Mouse (Mus musculus) MEL (cell line): ENCODE results near the gene Abhd10.

Experiments used
- GATA1 ChIP-seq: IDR thresholded peaks from 2 replicates; pipeline ENCODE4 v1.6.1; 2011; ENCODE audit warnings: low read depth, low read length, improper control_type of control experiment
- POLR2A ChIP-seq, 2 experiments: IDR thresholded peaks; 2 replicates each; pipeline ENCODE4 v1.6.1; 2011 to 2012; ENCODE audit warnings: low read length in 2 of 2, mild to moderate bottlenecking in 2 of 2, control low read depth in 1 of 2, improper control_type of control experiment in 1 of 2, low read depth in 1 of 2, moderate library complexity in 1 of 2; ENCODE audit not compliant: control insufficient read depth in 1 of 2, insufficient read depth in 1 of 2, poor library complexity in 1 of 2
- POLR2AphosphoS2 ChIP-seq: IDR thresholded peaks from 2 replicates; pipeline ENCODE4 v1.6.1; 2011; ENCODE audit warnings: low read length, improper control_type of control experiment
- TAL1 ChIP-seq: IDR thresholded peaks from 2 replicates; pipeline ENCODE4 v1.6.1; 2012; ENCODE audit warnings: mild to moderate bottlenecking, inconsistent platforms, low read length, moderate library complexity, mixed read lengths
- USF2 ChIP-seq, 2 experiments: IDR thresholded peaks; 2 replicates each; pipeline ENCODE4 v1.6.1; 2011 to 2012; ENCODE audit warnings: improper control_type of control experiment in 2 of 2, low read length in 2 of 2, borderline replicate concordance in 1 of 2, inconsistent platforms in 1 of 2, low read depth in 1 of 2, mild to moderate bottlenecking in 1 of 2; ENCODE audit not compliant: insufficient read depth in 1 of 2
- ZC3H11A ChIP-seq: IDR thresholded peaks from 2 replicates; pipeline ENCODE4 v1.6.1; 2012; ENCODE audit warnings: low read depth, mild to moderate bottlenecking, inconsistent platforms, low read length, improper control_type of control experiment

DNA sequence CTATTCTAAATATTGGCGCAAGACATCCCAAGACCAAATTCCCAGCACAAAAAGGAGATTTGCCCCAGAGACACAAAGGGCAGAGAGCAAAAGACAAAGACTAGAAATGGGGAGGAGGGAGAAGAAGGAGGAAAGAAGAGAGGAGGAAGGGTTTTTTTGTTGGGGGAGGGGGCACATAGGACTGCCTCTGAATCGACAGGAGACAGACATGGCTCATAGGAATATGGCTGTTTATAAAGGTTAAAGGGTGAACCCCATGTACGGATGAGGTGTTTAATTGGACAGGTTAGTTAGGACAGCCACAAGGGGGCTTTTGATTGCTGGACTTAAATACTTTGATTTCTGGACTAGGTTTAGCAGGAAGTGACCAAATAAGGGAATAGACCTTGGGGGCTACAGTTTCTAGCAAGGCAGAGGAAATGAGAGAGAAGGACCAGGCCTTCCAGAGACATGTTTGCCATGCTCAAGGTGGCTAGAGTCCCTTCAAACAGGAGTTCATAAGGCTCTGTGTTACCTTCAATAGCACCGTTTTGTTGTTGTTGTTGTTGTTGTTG, 913 bp upstream of the Abhd10 start:
- TF ChIP-seq ZC3H11A, result no peak
- TF ChIP-seq USF2 (IDR thresholded peaks at IDR 0.05; ENCODE audit: borderline replicate concordance in 1 of 2, insufficient read depth in 1 of 2, low read depth in 1 of 2, low read length in 2 of 2), result no peak
- no peak for TF ChIP-seq POLR2AphosphoS2
- no peak for TF ChIP-seq POLR2A (IDR thresholded peaks at IDR 0.05; ENCODE audit: control insufficient read depth in 1 of 2, insufficient read depth in 1 of 2, low read depth in 1 of 2, low read length in 2 of 2, poor library complexity in 1 of 2)
- no peak for TF ChIP-seq TAL1
- no peak for TF ChIP-seq GATA1
